Mouse (Mus musculus): ENCODE data around the gene Scn7a. TPM values are rescaled to one million over a fixed set of nuclear protein-coding genes. Genes with fewer than 3 reads are reported as not detected.

The Scn7a gene
- polyA plus RNA-seq, 1 experiment from 2014 or later, result 1.4 TPM

DNA sequence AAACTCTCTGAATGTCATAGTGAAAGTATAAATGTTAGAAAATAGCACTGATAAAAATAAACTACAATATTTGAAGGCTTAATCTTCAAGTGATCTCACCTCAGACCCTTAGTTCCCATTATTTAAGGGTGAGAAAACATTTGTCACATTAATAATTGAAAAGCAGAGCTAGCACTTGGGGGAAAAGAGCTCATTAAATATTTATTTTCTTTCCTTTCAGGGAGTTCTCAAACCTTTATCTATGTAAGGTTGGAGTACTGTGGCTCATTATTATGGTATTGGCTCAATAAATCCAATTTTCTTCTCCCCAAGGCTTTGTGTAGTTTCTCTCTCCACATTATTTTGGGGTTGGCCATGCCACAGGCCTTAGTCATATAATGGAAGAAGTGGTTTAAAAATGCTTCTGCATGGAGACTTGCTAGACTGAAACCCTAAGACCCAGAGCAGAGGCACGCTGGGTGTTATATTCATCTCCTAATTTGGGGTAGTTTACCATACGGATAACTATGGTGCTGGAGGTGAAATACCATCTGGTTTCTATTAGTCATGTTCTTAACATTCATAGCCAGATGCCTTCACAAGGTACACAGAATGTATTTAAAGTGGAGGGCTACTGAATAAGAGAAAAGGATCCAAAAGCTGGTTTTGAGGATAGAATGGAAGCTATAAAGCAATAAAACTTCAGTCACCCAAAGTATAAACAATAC is 57.7 kb downstream of the Scn7a start:
- no peak for ATAC-seq (replicated peaks; ENCODE audit: low FRiP score)
- no peak overlapping the region for H3K27ac ChIP-seq
- no peaks in the 10 kb centered on the region for H3K4me1 ChIP-seq
- no peaks in the 10 kb centered on the region for H3K9me3 ChIP-seq (replicated peaks)
- H3K4me3 ChIP-seq (replicated peaks), result no peak overlapping the region
- no peaks in the 10 kb centered on the region for H3K36me3 ChIP-seq
- 77% methylated on average over 2 of the region's 2 CpGs for WGBS
- H3K4me2 ChIP-seq, result no peak overlapping the region
- H3K27me3 ChIP-seq, result no peaks in the 10 kb centered on the region
- no peak overlapping the region for H3K9ac ChIP-seq

DNA sequence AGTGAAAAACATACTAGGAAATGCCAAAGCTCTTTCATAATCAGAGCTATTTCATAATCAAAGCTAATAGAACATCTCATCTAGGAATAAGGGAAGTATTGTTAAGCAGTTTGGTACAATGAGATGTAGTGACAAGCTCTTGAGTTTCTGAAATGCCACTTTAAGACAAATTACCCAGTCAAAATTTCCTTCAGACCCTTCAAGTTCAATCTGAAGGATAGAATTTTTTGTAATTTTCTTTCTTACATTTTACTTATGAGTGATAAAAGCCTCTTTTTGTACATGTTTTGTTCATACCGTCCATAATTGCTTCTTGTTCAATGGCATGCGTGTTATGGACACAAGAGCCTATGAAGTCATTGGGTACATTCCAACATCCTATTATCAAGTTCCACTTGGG is 72.6 kb downstream of the Scn7a start:
- Histone ChIP-seq H3K27me3 (no peaks in the 10 kb centered on the region), H3K27ac (no peak overlapping the region), H3K4me3 (replicated peaks) (no peak overlapping the region), H3K4me2 (no peak overlapping the region), H3K9ac (no peak overlapping the region), H3K9me3 (replicated peaks) (no peaks in the 10 kb centered on the region), H3K36me3 (no peaks in the 10 kb centered on the region), H3K4me1 (no peaks in the 10 kb centered on the region)
- ATAC-seq (replicated peaks; ENCODE audit: low FRiP score), result no peak
- 82% methylated on average over 2 of the region's 2 CpGs for WGBS

DNA sequence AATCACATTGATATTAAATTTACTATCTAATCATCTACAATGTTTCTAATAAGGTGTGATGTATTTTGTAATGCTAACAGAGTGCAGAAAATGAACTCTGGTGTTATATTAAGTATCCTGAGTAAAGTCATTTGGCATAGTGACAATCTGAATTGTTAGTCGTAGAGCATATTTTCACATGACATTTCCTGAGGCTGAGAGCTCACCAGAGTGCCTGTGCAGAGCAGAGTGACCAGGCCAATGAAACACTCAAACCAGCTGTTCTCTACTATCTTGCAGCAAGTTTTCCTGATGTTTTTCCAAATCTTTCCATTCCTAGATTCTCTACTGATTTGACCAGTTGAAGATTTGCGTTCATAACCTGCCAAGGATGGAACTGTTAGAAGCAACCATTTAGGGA is 92.4 kb downstream of the Scn7a start:
- no peak for ATAC-seq (replicated peaks; ENCODE audit: low FRiP score)
- H3K36me3 ChIP-seq, result no peaks in the 10 kb centered on the region
- WGBS, result 81% methylated on average over 2 of the region's 2 CpGs

DNA sequence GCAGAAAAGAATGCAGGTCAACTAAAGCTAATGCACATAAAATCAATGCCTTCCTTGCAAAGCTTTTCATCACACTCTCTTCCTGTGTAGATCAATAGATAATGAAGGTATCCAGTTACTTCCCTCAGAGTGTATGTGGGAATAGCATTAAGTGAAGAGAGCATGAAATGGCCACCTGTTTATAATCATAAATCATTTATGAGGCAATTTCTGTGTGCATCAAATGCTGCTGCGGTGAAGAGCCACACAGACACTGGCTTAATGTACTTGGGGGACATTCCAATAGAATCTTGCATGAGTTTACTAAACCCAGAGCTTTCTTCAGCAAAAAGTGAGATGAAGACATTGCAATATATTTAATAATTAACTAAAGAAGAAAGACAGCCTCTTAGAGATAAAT is 122.7 kb downstream of the Scn7a start:
- no peak for ATAC-seq (replicated peaks; ENCODE audit: low FRiP score)
- Histone ChIP-seq H3K36me3 (no peaks in the 10 kb centered on the region), H3K4me3 (replicated peaks) (no peak overlapping the region), H3K27ac (no peak overlapping the region), H3K27me3 (no peaks in the 10 kb centered on the region), H3K9ac (no peak overlapping the region), H3K4me1 (no peaks in the 10 kb centered on the region), H3K4me2 (no peak overlapping the region), H3K9me3 (replicated peaks) (no peaks in the 10 kb centered on the region)
- WGBS, result 73% methylated on average over 1 of the region's 1 CpGs

More for the DNA sequence above, 92.4 kb downstream of the Scn7a start:
- H3K27ac ChIP-seq, result no peak overlapping the region
- H3K4me2 ChIP-seq, result no peak overlapping the region
- no peak overlapping the region for H3K4me3 ChIP-seq (replicated peaks)
- H3K4me1 ChIP-seq, result no peaks in the 10 kb centered on the region
- no peaks in the 10 kb centered on the region for H3K9me3 ChIP-seq (replicated peaks)
- no peak overlapping the region for H3K9ac ChIP-seq
- H3K27me3 ChIP-seq, result no peaks in the 10 kb centered on the region

DNA sequence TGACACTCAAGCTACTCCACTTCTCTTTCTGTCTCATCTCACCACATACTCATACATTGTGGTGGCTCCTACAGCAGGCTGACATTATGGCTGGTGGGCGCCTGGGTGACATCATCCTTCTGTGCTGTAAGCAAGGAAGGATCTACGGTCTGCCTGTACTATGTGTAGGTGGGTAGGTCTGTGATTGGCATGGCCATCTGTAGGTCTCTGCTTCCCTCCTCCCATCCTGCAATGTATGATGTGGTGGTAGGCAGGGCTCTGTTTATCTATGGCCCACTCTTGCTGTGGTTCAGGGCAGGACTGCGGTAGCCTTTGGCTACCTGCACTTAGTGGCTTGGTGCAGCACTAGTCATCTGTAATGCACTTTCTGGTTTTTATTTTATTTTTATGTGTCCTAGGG is 128.3 kb downstream of the Scn7a start:
- 92% methylated on average over 3 of the region's 3 CpGs for WGBS
- Histone ChIP-seq H3K27ac (no peak overlapping the region), H3K9ac (no peak overlapping the region)

DNA sequence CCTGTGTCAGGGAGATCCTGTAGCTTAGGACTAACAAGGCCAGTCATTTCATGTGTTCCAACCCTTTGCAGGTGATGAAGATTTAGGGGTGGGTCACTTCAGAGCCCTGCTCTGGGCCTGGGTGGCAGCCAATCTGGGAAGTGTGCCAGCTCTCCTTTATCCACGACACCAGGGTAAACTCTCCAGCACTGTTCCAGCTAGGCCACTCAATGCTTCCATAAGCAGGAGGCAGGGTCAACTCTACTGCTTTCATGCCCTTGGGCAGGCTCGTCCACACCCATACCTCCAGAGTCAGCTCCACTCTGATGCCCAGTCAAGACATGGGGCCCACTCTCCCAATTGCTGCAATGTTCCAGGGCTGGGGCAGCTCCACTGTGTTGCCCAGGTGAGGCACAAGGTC is 129.3 kb downstream of the Scn7a start:
- Histone ChIP-seq H3K4me2 (no peak overlapping the region), H3K9me3 (replicated peaks) (no peaks in the 10 kb centered on the region), H3K4me3 (replicated peaks) (no peak overlapping the region), H3K27ac (no peak overlapping the region), H3K36me3 (no peaks in the 10 kb centered on the region), H3K4me1 (no peaks in the 10 kb centered on the region), H3K9ac (no peak overlapping the region), H3K27me3 (no peaks in the 10 kb centered on the region)
- 0 out of 2 replicates have a peak, but pooled peaks have one; percentile 22 for ATAC-seq (replicated peaks; ENCODE audit: low FRiP score)
- WGBS, result 75% methylated on average over 2 of the region's 2 CpGs

More for the DNA sequence above, 128.3 kb downstream of the Scn7a start:
- ATAC-seq (replicated peaks; ENCODE audit: low FRiP score), result no peak
- H3K27me3 ChIP-seq, result no peaks in the 10 kb centered on the region
- H3K4me2 ChIP-seq, result no peak overlapping the region
- no peak overlapping the region for H3K4me3 ChIP-seq (replicated peaks)
- H3K9me3 ChIP-seq (replicated peaks), result no peaks in the 10 kb centered on the region
- H3K36me3 ChIP-seq, result no peaks in the 10 kb centered on the region
- no peaks in the 10 kb centered on the region for H3K4me1 ChIP-seq

DNA sequence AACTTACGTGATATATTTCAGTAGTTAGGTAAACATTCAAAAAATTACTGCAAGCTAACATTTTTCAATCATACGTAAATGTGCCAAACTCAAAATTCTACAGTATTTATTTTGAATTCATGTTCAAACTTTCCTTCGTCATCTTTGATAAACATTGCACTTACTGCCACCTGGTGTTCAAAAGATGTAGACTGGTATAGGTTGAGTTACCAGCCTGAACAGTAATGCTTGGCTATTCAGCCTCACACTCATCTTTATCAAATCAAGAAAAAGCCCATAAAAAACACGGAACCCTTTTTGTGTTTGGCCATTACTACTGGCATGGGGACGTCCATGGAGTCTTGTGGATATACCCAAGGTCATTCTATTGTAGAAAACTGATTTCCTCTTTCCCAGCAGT is 140.3 kb downstream of the Scn7a start:
- Histone ChIP-seq H3K4me1 (no peaks in the 10 kb centered on the region), H3K27me3 (no peaks in the 10 kb centered on the region), H3K4me2 (no peak overlapping the region), H3K9ac (no peak overlapping the region), H3K9me3 (replicated peaks) (no peaks in the 10 kb centered on the region), H3K4me3 (replicated peaks) (no peak overlapping the region), H3K36me3 (no peaks in the 10 kb centered on the region), H3K27ac (no peak overlapping the region)
- 35% methylated on average over 5 of the region's 5 CpGs for WGBS
- ATAC-seq (replicated peaks; ENCODE audit: low FRiP score), result no peak

DNA sequence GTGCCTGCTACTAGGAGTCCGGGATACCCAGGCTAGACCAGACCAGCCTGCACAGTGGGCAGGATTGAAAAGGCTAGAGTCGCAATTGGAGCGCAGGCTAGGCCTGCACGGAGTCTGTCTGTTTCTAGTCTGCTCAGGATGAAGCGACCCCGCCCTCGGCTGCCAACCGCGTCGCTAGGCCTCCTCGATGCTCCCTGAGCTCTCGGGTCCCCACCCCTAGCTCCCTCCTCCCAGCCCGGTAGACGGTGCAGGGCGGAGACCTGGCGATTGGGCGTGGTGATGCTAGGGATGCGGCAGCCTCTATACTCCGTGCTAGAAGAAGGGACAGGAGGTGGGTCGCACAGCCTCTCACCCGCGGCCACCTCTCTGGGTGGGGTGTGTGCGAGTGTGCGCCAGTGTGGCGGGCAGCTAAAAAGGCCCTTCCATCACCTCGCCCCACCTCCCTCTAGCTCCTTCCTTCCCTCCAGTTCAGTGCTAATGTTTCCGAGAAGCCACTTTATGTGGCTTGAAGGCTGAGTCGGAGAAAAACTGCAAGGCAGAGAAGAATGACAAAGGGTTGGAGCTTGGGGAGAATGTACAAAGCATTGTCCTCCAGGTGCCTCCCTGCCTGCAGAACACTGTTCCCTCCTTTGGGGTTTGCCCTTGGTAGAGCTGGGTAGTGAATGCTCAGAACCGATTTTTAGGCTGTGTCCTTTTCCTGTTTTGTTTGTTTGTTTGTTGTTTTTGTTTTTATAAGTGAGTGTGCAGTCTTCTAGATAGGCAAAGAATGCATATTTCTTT is 149.9 kb downstream of the Scn7a start, which contains the start of gene Scn9a:
TSS of gene Scn9a (minus strand) at position 383 of the 780 bp plus-strand sequence.
- Histone ChIP-seq H3K9me3 (replicated peaks) (no peaks in the 10 kb centered on the region), H3K27me3 (peaks cover 14% of the 10 kb centered on the region), H3K27ac (no peak within 1 kb of the TSS), H3K4me3 (replicated peaks) (peak within 1 kb of the TSS; percentile 39), H3K9ac (no peak within 1 kb of the TSS), H3K36me3 (no peaks in the 10 kb centered on the region), H3K4me2 (peak within 1 kb of the TSS; percentile 82), H3K4me1 (peaks cover 10% of the 10 kb centered on the region)
- ATAC-seq (replicated peaks; ENCODE audit: low FRiP score), result peak; percentile 94
- 2% methylated on average over 28 of the region's 29 CpGs for WGBS

DNA sequence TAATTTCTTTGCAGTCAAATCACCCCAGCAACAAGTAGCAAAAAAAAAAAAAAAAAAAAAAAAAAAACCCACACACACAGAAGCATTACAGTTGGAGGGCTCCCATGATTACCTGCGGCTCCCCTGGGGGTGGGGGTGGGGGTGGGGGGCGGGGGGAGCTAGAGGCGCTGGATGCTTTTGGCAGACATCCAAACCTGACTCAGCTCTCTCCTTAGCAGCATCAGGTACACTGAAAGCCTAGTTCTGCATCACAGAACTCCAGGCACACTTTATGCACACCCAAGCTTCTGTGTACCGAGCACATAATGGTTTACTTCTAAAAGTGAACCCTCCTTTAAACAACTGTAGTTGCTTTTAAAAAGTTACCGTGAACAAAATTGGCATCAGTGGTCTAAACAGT is 152.0 kb downstream of the Scn7a start:
- H3K4me2 ChIP-seq, result no peak overlapping the region
- H3K27me3 ChIP-seq, result peaks cover 14% of the 10 kb centered on the region
- no peaks in the 10 kb centered on the region for H3K9me3 ChIP-seq (replicated peaks)
- no peaks in the 10 kb centered on the region for H3K36me3 ChIP-seq
- H3K27ac ChIP-seq, result no peak overlapping the region
- no peak overlapping the region for H3K9ac ChIP-seq
- ATAC-seq (replicated peaks; ENCODE audit: low FRiP score), result 0 out of 2 replicates have a peak, but pooled peaks have one; percentile 52
- H3K4me3 ChIP-seq (replicated peaks), result no peak overlapping the region
- 23% methylated on average over 5 of the region's 5 CpGs for WGBS
- H3K4me1 ChIP-seq, result peaks cover 10% of the 10 kb centered on the region

Other genes starting within 250 kb of the Scn7a start
- gene Scn9a, start 150.0 kb downstream of the Scn7a start, polyA plus RNA-seq (2015; fragmentation: Nextera tagmentation; extraction: Ambion mirVana), result 0.96 and 1.4 TPM in 2 replicates

All from kidney, embryonic 15.5 days (tissue).